Mouse (Mus musculus) 416B (cell line): ENCODE data around the gene Zfp239.

Experiments
- DNase-seq: peaks from one replicate; pipeline ENCODE4 v3.0.0; 2011; ENCODE audit warnings: low read depth

Zfp239 gene

GRCm38 (mm10) chr6:117907301-117907978, 45.5 kb downstream of the Zfp239 start:
- DNase-seq = peak; percentile 94

GRCm38 (mm10) chr6:117907979-117908355, 46.1 kb downstream of the Zfp239 start:
- DNase-seq = no peak

- DNase-seq = peak; percentile 74
Measured at GRCm38 (mm10) chr6:117908424-117908900, 46.6 kb downstream of the Zfp239 start.

- DNase-seq = no peak
Measured at GRCm38 (mm10) chr6:117910120-117910661, 48.3 kb downstream of the Zfp239 start.

GRCm38 (mm10) chr6:117914541-117914940, 52.6 kb downstream of the Zfp239 start:
- DNase-seq = no peak

GRCm38 (mm10) chr6:117916205-117916736, 54.4 kb downstream of the Zfp239 start:
- no peak for DNase-seq

GRCm38 (mm10) chr6:117916737-117917426, 55.0 kb downstream of the Zfp239 start:
- peak; percentile 91 for DNase-seq

- peak; percentile 78 for DNase-seq
Measured at GRCm38 (mm10) chr6:117917576-117917975, 55.7 kb downstream of the Zfp239 start.

- DNase-seq = no peak
Measured at GRCm38 (mm10) chr6:117918043-117918442, 56.1 kb downstream of the Zfp239 start.

GRCm38 (mm10) chr6:117920659-117921640, 59.0 kb downstream of the Zfp239 start:
- DNase-seq = peak; percentile 81

GRCm38 (mm10) chr6:117922041-117922440, 60.1 kb downstream of the Zfp239 start:
- no peak for DNase-seq
